ENCODE assay signal across 22 mouse cellular contexts in genomic region chr14:94895261-94895769, GRCm38 (mm10).
DNase-seq lines count a peak whose midpoint lies in the region; ATAC-seq and TF ChIP-seq lines count a peak whose summit lies in the region.
"Had no signal": no experiment of that assay in that cellular context is flagged by ENCODE, and none has a peak within 500 bp of the region (broad histone marks: within the 10 kb centered on the region; RNA-seq: fewer than 3 reads in every experiment).

No protein-coding gene starts in this region.

- no peak overlapping the region for H3K4me2 ChIP-seq in intestine, postnatal 0 days (replicated peaks; ENCODE audit: low read depth)
- H3K4me2 ChIP-seq: embryonic facial prominence, embryonic 12.5 days; forebrain, embryonic 13.5 days; forebrain, embryonic 15.5 days had no signal

- H3K9ac ChIP-seq in ES-Bruce4 (ENCODE audit: low read depth, poor library complexity, severe bottlenecking), result no peak overlapping the region
- H3K9ac ChIP-seq in ES-E14 (ENCODE audit: insufficient read depth, low read depth, low read length, poor library complexity, severe bottlenecking), result no peak overlapping the region
- H3K9ac ChIP-seq in intestine, postnatal 0 days (ENCODE audit: low read depth, low read length), result no peak overlapping the region
- H3K9ac ChIP-seq: embryonic facial prominence, embryonic 12.5 days; forebrain, embryonic 13.5 days; forebrain, embryonic 15.5 days; forebrain, postnatal 0 days had no signal

- H3K36me3 ChIP-seq in ES-Bruce4 (ENCODE audit: control insufficient read depth, insufficient read depth, low read length, poor library complexity, severe bottlenecking) (no peaks in the 10 kb centered on the region), ES-E14 (ENCODE audit: control insufficient read depth, insufficient read depth, low read length, poor library complexity, severe bottlenecking) (no peaks in the 10 kb centered on the region)
- H3K36me3 ChIP-seq in intestine, postnatal 0 days (ENCODE audit: control insufficient read depth, insufficient read depth), result no peaks in the 10 kb centered on the region
- H3K36me3 ChIP-seq: embryonic facial prominence, embryonic 10.5 days; embryonic facial prominence, embryonic 12.5 days; forebrain, embryonic 15.5 days had no signal

- in situ Hi-C loops in ES-E14 (cut with MboI; ENCODE audit: low sequenced_read_pairs in 2 of 2, unreplicated experiment in 2 of 2), result no loop called here

- TF ChIP-seq CTCF in ES-Bruce4 (IDR thresholded peaks at IDR 0.05; ENCODE audit: low read depth, low read length), result no peak
- TF ChIP-seq CTCF in intestine, postnatal 0 days (IDR thresholded peaks at IDR 0.05; ENCODE audit: low read depth), result no peak

- H3K27me3 ChIP-seq in ES-Bruce4 (ENCODE audit: control insufficient read depth, insufficient read depth, low read length, poor library complexity, severe bottlenecking), result no peaks in the 10 kb centered on the region
- H3K27me3 ChIP-seq in intestine, postnatal 0 days (replicated peaks; ENCODE audit: control insufficient read depth, insufficient read depth, low read length), result no peaks in the 10 kb centered on the region
- H3K27me3 ChIP-seq: CH12.LX; embryonic facial prominence, embryonic 12.5 days; forebrain, embryonic 13.5 days; forebrain, embryonic 15.5 days had no signal

- H3K9me3 ChIP-seq in ES-Bruce4 (replicated peaks; ENCODE audit: control insufficient read depth, insufficient read depth, low read length, poor library complexity, severe bottlenecking) (no peaks in the 10 kb centered on the region), ES-E14 (ENCODE audit: control insufficient read depth, insufficient read depth, low read depth, low read length) (no peaks in the 10 kb centered on the region)
- no peaks in the 10 kb centered on the region for H3K9me3 ChIP-seq in intestine, postnatal 0 days (ENCODE audit: control insufficient read depth)
- H3K9me3 ChIP-seq: embryonic facial prominence, embryonic 10.5 days; embryonic facial prominence, embryonic 12.5 days; forebrain, embryonic 13.5 days; forebrain, embryonic 15.5 days had no signal

- no peak overlapping the region for H3K4me3 ChIP-seq in ES-Bruce4 (ENCODE audit: low read depth, low read length)
- H3K4me3 ChIP-seq in ES-E14 (ENCODE audit: insufficient read depth in 1 of 2, low read depth in 1 of 2, low read length in 2 of 2, poor library complexity in 1 of 2, severe bottlenecking in 1 of 2), result no peak overlapping the region
- H3K4me3 ChIP-seq in intestine, postnatal 0 days (ENCODE audit: low read depth, low read length), result no peak overlapping the region
- H3K4me3 ChIP-seq: embryonic facial prominence, embryonic 10.5 days; embryonic facial prominence, embryonic 12.5 days; forebrain, embryonic 13.5 days; forebrain, embryonic 15.5 days had no signal

- TF ChIP-seq POLR2A in ES-Bruce4 (IDR thresholded peaks at IDR 0.05; ENCODE audit: insufficient read depth, low read length), result no peak

- peak; percentile 41 for DNase-seq in ES-E14 (ENCODE audit: low read depth, low spot score)
- DNase-seq in WW6 (ENCODE audit: low read depth, low spot score), result peak; percentile 24
- DNase-seq in adrenal gland, postnatal 14 days, result no peak
- no peak for DNase-seq in thymus, postnatal 0 days (ENCODE audit: low spot score)
- no peak for DNase-seq in urinary bladder, postnatal 10 days (ENCODE audit: low spot score)
- DNase-seq: adrenal gland, adult 8-10 months; adrenal gland, postnatal 25 days; cerebellum, adult 11 months; cerebellum, adult 18-20 months; cerebellum, adult 9-10 months; cerebellum, postnatal 10 days; cerebellum, postnatal 25 days; forebrain, postnatal 0 days had no signal

- H3K4me1 ChIP-seq in ES-Bruce4 (ENCODE audit: control insufficient read depth, insufficient read depth, low read length) (peaks cover 1% of the 10 kb centered on the region), ES-E14 (ENCODE audit: control insufficient read depth in 2 of 2, insufficient read depth in 2 of 2, low read length in 2 of 2, poor library complexity in 1 of 2) (peaks cover 0 to 4% of the 10 kb centered on the region in 2 experiments; a peak in 2 of 4 replicates)
- no peaks in the 10 kb centered on the region for H3K4me1 ChIP-seq in intestine, postnatal 0 days (replicated peaks; ENCODE audit: control insufficient read depth, insufficient read depth, low read length)
- H3K4me1 ChIP-seq: embryonic facial prominence, embryonic 10.5 days; embryonic facial prominence, embryonic 12.5 days; forebrain, embryonic 13.5 days; forebrain, embryonic 15.5 days had no signal

- ATAC-seq in intestine, postnatal 0 days, result no peak
- ATAC-seq: activated CD4-positive, CD25-positive, alpha-beta regulatory T cell, adult 4 months; CD4-positive, CD25-positive, alpha-beta regulatory T cell, adult 4 months; forebrain, embryonic 13.5 days; forebrain, embryonic 15.5 days; forebrain, postnatal 0 days had no signal

- WGBS in intestine, postnatal 0 days, result 88% methylated on average over 3 of the region's 3 CpGs

- TF ChIP-seq EP300 in ES-Bruce4 (IDR thresholded peaks at IDR 0.05; ENCODE audit: insufficient read depth, low read depth, low read length), result 0 out of 2 replicates have a peak, but pooled peaks have one; percentile 17

- H3K27ac ChIP-seq in ES-Bruce4 (ENCODE audit: insufficient read depth, low read length) (no peak overlapping the region), ES-E14 (ENCODE audit: insufficient read depth, low read depth, low read length, poor library complexity, severe bottlenecking) (no peak overlapping the region)
- no peak overlapping the region for H3K27ac ChIP-seq in intestine, postnatal 0 days (ENCODE audit: low read depth, low read length)
- H3K27ac ChIP-seq: embryonic facial prominence, embryonic 10.5 days; embryonic facial prominence, embryonic 12.5 days; forebrain, embryonic 13.5 days; forebrain, embryonic 15.5 days had no signal

TF ChIP-seq in ES-E14, 5 proteins besides CTCF, POLR2A, EP300 and RAD21:
- TF ChIP-seq HCFC1 (IDR thresholded peaks at IDR 0.05; ENCODE audit: borderline replicate concordance, insufficient read depth, low read length), result no peak
- no peak for TF ChIP-seq ZC3H11A (IDR thresholded peaks at IDR 0.05; ENCODE audit: borderline replicate concordance, low read depth, low read length)
- no peak for TF ChIP-seq MAFK (IDR thresholded peaks at IDR 0.05; ENCODE audit: insufficient read depth, low read depth, low read length)
- TF ChIP-seq CHD2 (IDR thresholded peaks at IDR 0.05; ENCODE audit: low read depth, low read length), result 0 out of 2 replicates have a peak, but pooled peaks have one; percentile 48

Comparison
In these comparisons a context has a peak if more than half of its experiments do, and no peak if none do; other contexts are left out.
1. DNase-seq: peak in ES-E14 (single experiment) and WW6 (single experiment); none in adrenal gland, postnatal 14 days (single experiment), thymus, postnatal 0 days (single experiment) and urinary bladder, postnatal 10 days (single experiment).